Mouse (Mus musculus): ENCODE data around the gene Aff3.
A peak's percentile ranks its signal among the peaks of the same experiment; 100 is the strongest.

Aff3 gene

DNA sequence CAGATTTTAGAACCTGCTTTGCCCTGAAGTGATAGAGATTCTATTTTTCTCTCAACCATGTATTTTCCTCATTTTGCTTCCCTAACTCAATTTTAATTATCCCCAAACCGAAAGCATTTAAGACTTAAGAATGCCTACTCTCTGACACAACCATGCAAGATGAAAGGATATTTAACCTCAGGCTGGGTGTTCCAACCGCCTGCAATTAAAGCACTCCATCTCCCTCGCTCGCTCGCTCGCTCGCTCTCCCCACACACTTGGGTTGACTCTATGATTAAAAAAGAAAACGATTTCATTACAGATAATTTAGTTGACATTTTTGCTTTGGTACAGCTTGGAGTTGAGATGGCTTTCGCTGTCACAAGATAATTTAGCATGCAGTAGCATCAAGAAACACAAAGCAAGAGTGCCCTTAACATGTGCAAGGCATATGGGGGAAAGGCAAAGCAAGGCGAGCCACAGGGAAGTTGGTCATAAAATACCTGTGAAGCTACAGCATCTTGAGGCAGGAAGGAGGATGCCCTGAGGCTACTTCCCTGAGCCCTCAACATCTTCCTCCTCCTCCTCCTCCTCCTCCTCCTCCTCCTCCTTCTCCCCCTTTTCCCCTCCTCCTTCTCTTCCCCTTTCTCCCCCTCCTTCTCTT, 167.7 kb downstream of the Aff3 start:
- no peak for DNase-seq (ENCODE audit: low spot score in 2 of 2)

DNA sequence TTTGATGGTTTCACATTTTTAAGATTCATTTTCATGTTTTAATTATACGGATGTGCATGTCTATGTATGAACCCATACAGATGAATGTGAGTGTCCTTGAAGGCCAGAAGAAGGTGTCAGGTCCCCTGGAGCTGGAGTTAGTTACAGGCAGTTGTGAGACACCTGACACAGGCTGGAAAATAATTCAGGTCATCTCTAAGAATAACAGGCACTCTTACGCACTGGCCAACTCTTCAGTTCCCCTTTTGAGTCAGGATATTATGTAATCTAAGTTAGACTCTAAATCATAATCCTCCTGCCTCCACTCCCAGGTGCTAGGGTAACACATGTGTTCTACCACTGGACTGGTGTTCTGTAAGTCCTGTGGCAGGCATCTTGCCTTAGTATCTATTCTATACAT, 169.5 kb downstream of the Aff3 start:
- DNase-seq (ENCODE audit: low spot score in 2 of 2): no peak

GRCm38 (mm10) chr1:38489733-38490132, 175.0 kb downstream of the Aff3 start:
- no peak for DNase-seq (ENCODE audit: low spot score in 2 of 2)

DNA sequence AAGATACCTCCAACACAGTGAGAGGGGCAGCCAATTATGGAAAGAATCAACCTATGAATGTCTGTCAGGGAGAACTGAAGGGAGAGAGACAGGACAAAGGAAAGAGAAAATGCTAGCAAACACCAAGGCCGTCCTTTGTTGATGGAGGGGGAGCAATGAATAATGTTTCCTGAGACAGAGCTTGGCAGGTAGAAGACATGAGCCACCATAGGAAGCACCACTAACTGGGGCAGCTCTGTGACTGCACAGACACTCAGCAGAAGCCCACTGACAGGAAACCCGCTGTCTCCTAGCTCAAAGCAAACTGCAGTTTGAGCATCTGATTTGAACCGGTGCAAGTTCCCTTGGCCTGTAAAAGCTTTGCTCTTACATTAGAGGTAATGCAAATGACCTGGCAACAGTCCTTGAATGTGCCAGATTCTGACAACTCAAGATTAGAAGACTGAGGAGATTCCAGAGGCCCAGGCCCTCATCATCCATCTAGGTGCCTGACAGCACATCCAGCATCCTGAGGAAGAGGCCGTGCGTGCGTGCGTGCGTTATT, 176.0 kb downstream of the Aff3 start:
- no peak for DNase-seq (ENCODE audit: low spot score in 2 of 2)

DNA sequence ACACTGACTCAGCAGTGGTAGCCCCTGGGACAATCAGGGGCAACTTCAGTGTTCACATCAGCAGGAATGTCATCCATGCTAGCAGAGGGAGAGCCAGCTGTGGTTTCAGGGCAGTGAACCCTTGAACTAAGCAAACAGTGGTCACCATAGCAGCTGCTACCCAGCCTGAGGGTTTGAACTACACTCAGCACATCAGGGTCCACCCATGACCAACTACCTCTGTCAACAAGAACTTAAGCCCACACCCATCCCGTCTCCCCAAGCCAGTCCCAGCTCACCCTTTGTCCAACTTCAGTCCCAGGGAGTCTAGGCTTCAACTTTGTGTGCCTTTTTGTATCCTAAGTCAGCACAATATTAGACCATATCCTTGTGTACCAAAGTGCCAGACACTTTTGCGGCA, 176.9 kb downstream of the Aff3 start:
- no peak for DNase-seq (ENCODE audit: low spot score in 2 of 2)

- DNase-seq (ENCODE audit: low spot score in 2 of 2): no peak
Observed at GRCm38 (mm10) chr1:38483191-38483590, 181.6 kb downstream of the Aff3 start.

- DNase-seq (ENCODE audit: low spot score in 2 of 2): no peak
Observed at GRCm38 (mm10) chr1:38478246-38478743, 186.5 kb downstream of the Aff3 start.

DNA sequence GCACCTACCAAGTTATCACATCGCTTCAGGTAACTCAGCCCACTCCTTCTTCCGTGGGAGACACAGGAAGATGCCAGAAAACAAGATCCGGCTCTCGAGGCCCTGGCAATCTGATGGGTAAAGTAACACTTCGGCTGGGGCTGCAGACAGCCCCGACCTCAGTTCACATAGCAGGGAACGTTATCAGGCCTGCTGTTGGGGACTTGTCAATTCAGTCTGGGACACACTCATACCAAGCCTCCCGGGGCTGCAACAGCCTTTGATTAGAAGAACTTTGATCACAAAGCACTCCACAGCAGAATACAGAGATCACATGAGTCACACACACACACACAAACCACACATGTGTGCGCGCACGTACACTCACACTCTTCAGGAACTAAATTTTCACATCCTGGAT, 193.9 kb downstream of the Aff3 start:
- no peak for DNase-seq (ENCODE audit: low spot score in 2 of 2)

DNA sequence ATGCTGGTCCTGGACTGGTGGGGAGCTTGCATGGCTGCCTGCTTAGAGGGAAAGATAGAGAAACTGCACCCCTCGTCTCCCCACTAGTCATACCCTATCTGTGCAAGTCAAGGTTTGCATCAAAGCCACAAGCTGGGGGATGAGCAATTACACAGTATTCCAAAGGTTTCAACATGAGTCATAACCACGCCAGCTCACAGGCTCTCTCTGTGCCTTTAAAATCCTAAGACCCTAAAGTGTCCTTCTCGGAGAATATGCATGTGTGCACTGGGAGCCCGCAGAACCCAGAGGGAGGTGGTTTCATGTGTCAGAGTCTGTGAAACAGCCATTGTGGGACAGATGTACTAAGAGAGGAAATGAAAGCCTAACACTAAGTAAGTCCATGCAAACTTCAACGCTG, 194.6 kb downstream of the Aff3 start:
- DNase-seq (ENCODE audit: low spot score in 2 of 2): no peak

DNA sequence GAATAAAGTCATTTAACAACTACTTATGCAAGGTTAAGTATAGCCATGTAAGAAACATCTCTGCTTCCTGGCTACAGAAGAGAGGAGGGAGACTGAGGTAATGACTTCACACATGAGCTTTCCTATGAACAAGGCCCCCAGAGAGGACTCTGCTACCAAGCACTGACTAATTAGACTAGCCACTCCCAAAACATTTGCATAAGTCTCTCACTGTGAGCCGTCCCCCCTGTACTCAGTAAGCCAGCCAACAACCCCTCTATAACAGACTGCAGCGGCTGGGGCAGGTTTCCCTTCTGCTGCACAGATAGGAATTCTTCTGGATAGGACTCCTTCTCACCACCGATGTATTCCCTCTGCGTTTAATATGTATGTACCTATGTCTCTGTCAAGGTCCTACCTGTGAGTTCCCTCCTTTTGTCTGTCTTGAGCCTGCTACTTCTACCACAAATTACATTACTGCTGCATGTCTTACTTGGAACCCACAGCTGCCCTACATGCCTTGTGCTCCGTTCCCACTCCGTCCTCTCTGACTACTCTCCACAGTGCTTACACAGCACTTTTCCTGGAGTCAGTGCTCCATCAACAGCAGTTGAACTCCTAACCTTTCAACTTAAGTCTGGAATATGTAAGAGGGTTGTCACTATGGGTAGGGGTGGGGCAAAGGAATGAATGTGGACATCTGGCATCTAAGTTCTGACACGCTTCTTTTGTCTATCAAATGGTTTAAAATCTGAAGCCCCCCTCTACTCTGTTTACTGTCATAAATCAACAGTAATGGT, 197.3 kb downstream of the Aff3 start:
- no peak for DNase-seq (ENCODE audit: low spot score in 2 of 2)

DNA sequence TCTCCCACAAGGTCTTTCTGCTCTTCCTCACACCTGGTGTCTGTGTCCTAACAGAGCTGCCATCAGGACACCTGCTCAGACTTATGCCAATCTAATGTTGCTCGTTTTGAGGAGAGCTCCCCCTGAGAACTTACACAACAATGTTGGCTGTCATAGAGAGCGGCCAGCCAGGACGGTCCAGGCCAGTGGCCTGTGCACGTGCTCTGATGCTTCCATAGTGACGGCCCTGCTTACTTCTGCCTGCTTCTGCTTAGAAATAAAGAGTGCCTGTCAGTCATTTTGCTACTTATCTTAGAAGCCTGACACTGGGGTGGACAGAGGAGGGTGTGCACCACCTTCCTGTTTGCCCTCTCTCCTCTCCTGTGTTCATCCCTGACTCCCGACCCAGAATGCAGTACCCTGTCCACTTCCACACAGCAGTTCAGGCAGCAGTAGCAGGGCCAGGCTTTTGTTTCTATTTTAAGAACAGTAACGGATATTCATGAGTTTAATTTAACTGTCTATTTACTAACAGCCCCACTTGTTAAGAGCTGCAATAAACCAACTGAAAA, 208.0 kb downstream of the Aff3 start:
- DNase-seq (ENCODE audit: low spot score in 2 of 2): no peak

DNA sequence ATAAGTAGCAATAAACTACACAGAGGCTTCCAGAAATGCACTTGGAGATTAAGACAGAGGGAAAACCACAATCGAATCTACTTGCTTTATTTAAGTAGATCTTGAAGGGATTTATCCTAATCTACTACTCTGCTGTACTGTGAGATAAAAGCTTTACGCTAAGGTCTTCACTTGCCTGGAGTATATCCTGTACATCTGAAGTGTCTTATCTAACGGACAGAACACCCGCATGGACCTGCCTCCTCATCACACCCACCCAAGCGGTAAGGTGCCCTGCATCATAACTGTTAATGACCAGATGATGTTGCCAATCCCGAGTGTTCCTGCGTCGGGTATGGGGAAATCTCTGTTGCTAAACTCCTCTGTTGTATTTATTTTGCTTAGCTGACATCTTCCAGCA, 209.8 kb downstream of the Aff3 start:
- DNase-seq (ENCODE audit: low spot score in 2 of 2): no peak

DNA sequence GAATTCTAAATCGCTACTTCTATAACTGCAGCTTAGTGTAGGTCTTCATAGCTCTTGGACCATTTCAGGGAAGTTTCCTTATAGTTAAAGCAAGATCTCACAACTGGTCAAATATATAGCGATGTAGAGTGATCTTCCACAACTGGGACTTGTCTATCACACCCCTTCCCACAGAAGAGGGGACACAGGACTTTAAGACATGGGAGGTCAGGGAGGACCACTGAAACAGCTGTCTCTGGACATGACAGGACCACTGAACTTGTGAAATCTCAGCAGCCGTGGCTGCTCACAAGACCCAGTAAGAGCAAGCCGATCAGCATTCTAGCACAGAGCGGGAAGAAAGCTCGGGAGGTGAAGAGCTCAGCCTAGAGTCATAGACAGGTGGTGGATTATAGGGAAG, 213.4 kb downstream of the Aff3 start:
- no peak for DNase-seq (ENCODE audit: low spot score in 2 of 2)

- no peak for DNase-seq (ENCODE audit: low spot score in 2 of 2)
Observed at GRCm38 (mm10) chr1:38450677-38451076, 214.1 kb downstream of the Aff3 start.

GRCm38 (mm10) chr1:38449816-38450478, 214.8 kb downstream of the Aff3 start:
- DNase-seq (ENCODE audit: low spot score in 2 of 2): no peak

DNA sequence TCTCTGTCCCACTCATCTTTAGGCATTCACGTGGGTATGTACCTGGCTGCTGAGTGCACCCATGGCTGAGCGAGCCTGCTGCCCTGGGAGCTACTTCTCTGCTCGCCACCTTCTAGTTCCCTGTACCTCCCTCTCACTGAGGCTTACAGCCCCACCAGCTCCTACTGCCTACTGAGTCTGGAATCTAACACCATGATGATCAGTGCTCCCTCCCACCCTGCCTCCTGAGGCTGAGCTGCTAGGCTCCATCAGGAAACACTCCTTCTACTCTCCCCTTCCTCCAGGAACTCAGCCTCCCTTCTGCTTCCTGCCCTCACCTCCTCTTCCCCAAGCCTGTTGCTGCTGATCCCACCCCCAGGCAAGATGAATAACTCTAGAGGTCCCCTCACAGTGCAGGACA, 215.9 kb downstream of the Aff3 start:
- DNase-seq (ENCODE audit: low spot score in 2 of 2): no peak

DNA sequence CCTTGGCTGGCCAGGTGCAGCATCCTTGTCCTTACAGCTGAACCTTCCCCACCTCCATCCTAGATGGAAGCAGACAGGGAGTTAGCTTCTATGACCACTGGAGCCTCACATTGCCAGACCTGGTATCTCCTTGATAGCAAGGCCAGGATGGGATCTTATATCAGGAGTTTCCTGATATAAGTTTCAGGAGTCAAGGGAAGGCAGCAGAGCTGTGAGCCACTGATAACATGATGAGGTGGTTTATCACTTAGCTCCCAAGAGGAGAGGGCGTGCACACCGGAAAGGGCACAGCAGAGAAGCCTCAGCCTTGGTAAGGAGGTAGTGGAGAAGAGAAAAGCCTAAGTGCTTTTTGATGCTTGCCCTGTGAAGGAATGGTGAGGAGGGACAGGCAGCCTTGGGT, 217.2 kb downstream of the Aff3 start:
- peak; percentile 9 to 34 for DNase-seq (ENCODE audit: low spot score in 2 of 2)

- no peak for DNase-seq (ENCODE audit: low spot score in 2 of 2)
Observed at GRCm38 (mm10) chr1:38446152-38446820, 218.5 kb downstream of the Aff3 start.

DNA sequence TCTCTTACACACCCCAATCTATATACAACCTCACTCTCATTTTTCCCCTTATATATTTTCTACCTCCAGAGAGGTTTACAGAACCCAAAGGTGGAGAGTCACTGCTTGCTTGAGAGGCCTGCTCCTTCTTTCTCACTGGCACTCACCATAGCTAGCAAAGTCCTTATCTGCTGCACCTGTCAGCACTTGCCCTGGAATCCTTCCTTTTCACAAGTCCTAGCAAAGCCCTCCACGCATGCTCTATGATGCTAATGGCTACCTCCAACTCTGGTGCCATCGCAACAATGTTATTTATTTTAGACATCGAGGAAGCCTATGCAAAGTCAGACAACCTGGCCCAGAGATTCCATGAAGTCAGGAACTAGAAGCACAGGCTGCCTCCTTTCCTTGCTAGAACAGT, 221.9 kb downstream of the Aff3 start:
- no peak for DNase-seq (ENCODE audit: low spot score in 2 of 2)

GRCm38 (mm10) chr1:38442479-38442878, 222.3 kb downstream of the Aff3 start:
- no peak for DNase-seq (ENCODE audit: low spot score in 2 of 2)

- no peak for DNase-seq (ENCODE audit: low spot score in 2 of 2)
Observed at GRCm38 (mm10) chr1:38441800-38442199, 223.0 kb downstream of the Aff3 start.

GRCm38 (mm10) chr1:38440471-38440815, 224.3 kb downstream of the Aff3 start:
- DNase-seq (ENCODE audit: low spot score in 2 of 2): no peak

Data from spleen, postnatal 36 days (tissue).